Mouse (Mus musculus): ENCODE measurements around the gene Pcp4l1. TPM values are rescaled to one million over a fixed set of nuclear protein-coding genes. Genes with fewer than 3 reads are reported as not detected.

The Pcp4l1 gene
- polyA plus RNA-seq, 2 experiments, result 3.9 to 6.0 TPM

- DNase-seq (ENCODE audit: low spot score), result no peak
- H3K4me2 ChIP-seq (replicated peaks; ENCODE audit: low read depth, low read length, severe bottlenecking), result no peak overlapping the region
- no peak overlapping the region for H3K27ac ChIP-seq (replicated peaks; ENCODE audit: low read depth, low read length)
- H3K4me1 ChIP-seq (ENCODE audit: control insufficient read depth, insufficient read depth, low read length), result peaks cover 28% of the 10 kb centered on the region
- H3K9ac ChIP-seq (ENCODE audit: low read depth, low read length, severe bottlenecking), result no peak overlapping the region
- H3K4me3 ChIP-seq (replicated peaks; ENCODE audit: low read length), result no peak overlapping the region
- H3K36me3 ChIP-seq (ENCODE audit: control insufficient read depth, insufficient read depth, low read length), result no peaks in the 10 kb centered on the region
- no peaks in the 10 kb centered on the region for H3K9me3 ChIP-seq (ENCODE audit: control insufficient read depth, low read length)
- WGBS, result 17% methylated on average over 11 of the region's 11 CpGs
- H3K27me3 ChIP-seq (ENCODE audit: control insufficient read depth, insufficient read depth, low read length), result peaks cover 53% of the 10 kb centered on the region
- no peak for TF ChIP-seq POLR2A (IDR thresholded peaks at IDR 0.05; ENCODE audit: borderline replicate concordance, extremely low read depth, insufficient read depth, insufficient read length)
- ATAC-seq (ENCODE audit: low FRiP score, low read depth), result no peak
These were observed 1.9 kb downstream of the Pcp4l1 start for GRCm38 (mm10) chr1:171193911-171194830.

- ATAC-seq (ENCODE audit: low FRiP score, low read depth) (no peak), DNase-seq (ENCODE audit: low spot score) (no peak)
- no peak overlapping the region for H3K9ac ChIP-seq (ENCODE audit: low read depth, low read length, severe bottlenecking)
- peak overlapping the region; percentile 26 for H3K4me2 ChIP-seq (replicated peaks; ENCODE audit: low read depth, low read length, severe bottlenecking)
- WGBS, result 3% methylated on average over 18 of the region's 18 CpGs
- peaks cover 35% of the 10 kb centered on the region for H3K4me1 ChIP-seq (ENCODE audit: control insufficient read depth, insufficient read depth, low read length)
- no peak for TF ChIP-seq POLR2A (IDR thresholded peaks at IDR 0.05; ENCODE audit: borderline replicate concordance, extremely low read depth, insufficient read depth, insufficient read length)
- H3K36me3 ChIP-seq (ENCODE audit: control insufficient read depth, insufficient read depth, low read length), result no peaks in the 10 kb centered on the region
- no peaks in the 10 kb centered on the region for H3K9me3 ChIP-seq (ENCODE audit: control insufficient read depth, low read length)
- H3K27ac ChIP-seq (replicated peaks; ENCODE audit: low read depth, low read length), result no peak overlapping the region
- peaks cover 53% of the 10 kb centered on the region for H3K27me3 ChIP-seq (ENCODE audit: control insufficient read depth, insufficient read depth, low read length)
- peak overlapping the region; percentile 14; the same call in 1 of the 2 replicates for H3K4me3 ChIP-seq (replicated peaks; ENCODE audit: low read length)
These were observed 2.8 kb downstream of the Pcp4l1 start for GRCm38 (mm10) chr1:171193093-171193840.

GRCm38 (mm10) chr1:171192283-171192682 is 3.8 kb downstream of the Pcp4l1 start:
- H3K9ac ChIP-seq (ENCODE audit: low read depth, low read length, severe bottlenecking), result no peak overlapping the region
- H3K27ac ChIP-seq (replicated peaks; ENCODE audit: low read depth, low read length), result no peak overlapping the region
- H3K9me3 ChIP-seq (ENCODE audit: control insufficient read depth, low read length), result no peaks in the 10 kb centered on the region
- no peaks in the 10 kb centered on the region for H3K36me3 ChIP-seq (ENCODE audit: control insufficient read depth, insufficient read depth, low read length)
- peaks cover 53% of the 10 kb centered on the region for H3K27me3 ChIP-seq (ENCODE audit: control insufficient read depth, insufficient read depth, low read length)
- no peak for TF ChIP-seq POLR2A (IDR thresholded peaks at IDR 0.05; ENCODE audit: borderline replicate concordance, extremely low read depth, insufficient read depth, insufficient read length)
- WGBS, result 47% methylated on average over 10 of the region's 10 CpGs
- H3K4me1 ChIP-seq (ENCODE audit: control insufficient read depth, insufficient read depth, low read length), result peaks cover 35% of the 10 kb centered on the region
- ATAC-seq (ENCODE audit: low FRiP score, low read depth) (no peak), DNase-seq (ENCODE audit: low spot score) (no peak)
- H3K4me2 ChIP-seq (replicated peaks; ENCODE audit: low read depth, low read length, severe bottlenecking), result no peak overlapping the region
- H3K4me3 ChIP-seq (replicated peaks; ENCODE audit: low read length), result no peak overlapping the region

GRCm38 (mm10) chr1:171190832-171191231 is 5.2 kb downstream of the Pcp4l1 start:
- Histone ChIP-seq H3K27me3 (ENCODE audit: control insufficient read depth, insufficient read depth, low read length) (peaks cover 41% of the 10 kb centered on the region), H3K27ac (replicated peaks; ENCODE audit: low read depth, low read length) (no peak overlapping the region)
- 93% methylated on average over 9 of the region's 9 CpGs for WGBS

GRCm38 (mm10) chr1:171189476-171190114 is 6.5 kb downstream of the Pcp4l1 start:
- ATAC-seq (ENCODE audit: low FRiP score, low read depth) (peak; percentile 45; the same call in 1 of the 2 replicates), DNase-seq (ENCODE audit: low spot score) (no peak)
- Histone ChIP-seq H3K4me1 (ENCODE audit: control insufficient read depth, insufficient read depth, low read length) (peaks cover 30% of the 10 kb centered on the region), H3K36me3 (ENCODE audit: control insufficient read depth, insufficient read depth, low read length) (no peaks in the 10 kb centered on the region), H3K4me3 (replicated peaks; ENCODE audit: low read length) (no peak overlapping the region), H3K9ac (ENCODE audit: low read depth, low read length, severe bottlenecking) (no peak overlapping the region), H3K27me3 (ENCODE audit: control insufficient read depth, insufficient read depth, low read length) (peaks cover 28% of the 10 kb centered on the region), H3K27ac (replicated peaks; ENCODE audit: low read depth, low read length) (no peak overlapping the region), H3K9me3 (ENCODE audit: control insufficient read depth, low read length) (no peaks in the 10 kb centered on the region), H3K4me2 (replicated peaks; ENCODE audit: low read depth, low read length, severe bottlenecking) (no peak overlapping the region; the same call in 1 of the 2 replicates)
- TF ChIP-seq POLR2A (IDR thresholded peaks at IDR 0.05; ENCODE audit: borderline replicate concordance, extremely low read depth, insufficient read depth, insufficient read length), result no peak
- WGBS, result 40% methylated on average over 14 of the region's 14 CpGs

More at GRCm38 (mm10) chr1:171190832-171191231, 5.2 kb downstream of the Pcp4l1 start:
- no peaks in the 10 kb centered on the region for H3K36me3 ChIP-seq (ENCODE audit: control insufficient read depth, insufficient read depth, low read length)
- no peak overlapping the region for H3K4me2 ChIP-seq (replicated peaks; ENCODE audit: low read depth, low read length, severe bottlenecking)
- H3K4me1 ChIP-seq (ENCODE audit: control insufficient read depth, insufficient read depth, low read length), result peaks cover 35% of the 10 kb centered on the region
- no peak for DNase-seq (ENCODE audit: low spot score)
- no peak overlapping the region for H3K4me3 ChIP-seq (replicated peaks; ENCODE audit: low read length)
- no peak for TF ChIP-seq POLR2A (IDR thresholded peaks at IDR 0.05; ENCODE audit: borderline replicate concordance, extremely low read depth, insufficient read depth, insufficient read length)
- ATAC-seq (ENCODE audit: low FRiP score, low read depth), result no peak
- no peak overlapping the region for H3K9ac ChIP-seq (ENCODE audit: low read depth, low read length, severe bottlenecking)
- H3K9me3 ChIP-seq (ENCODE audit: control insufficient read depth, low read length), result no peaks in the 10 kb centered on the region

All from limb, embryonic 14.5 days (tissue).